In the genomic region with DNA sequence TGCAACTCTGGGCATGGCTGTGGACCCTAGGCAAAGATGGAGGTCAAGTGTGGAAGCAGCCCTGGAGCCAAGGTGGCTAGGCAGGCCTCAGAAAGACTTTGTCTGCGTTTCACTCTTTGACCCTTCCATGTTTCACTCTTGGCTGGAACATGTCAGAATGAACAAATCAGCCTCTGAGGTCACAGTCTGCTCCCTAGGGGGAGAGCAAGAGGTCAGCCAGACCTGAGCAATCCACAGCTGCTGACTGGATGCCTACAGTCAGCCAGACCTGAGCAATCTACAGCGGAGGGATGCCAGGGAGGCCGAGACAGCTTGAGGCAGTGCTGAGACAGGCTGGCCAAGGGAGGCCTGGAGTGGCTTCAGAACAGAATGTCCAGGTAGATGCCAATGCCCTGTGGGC, we compare ENCODE assay signal across 10 mouse cellular contexts. TPM values are rescaled to one million over a fixed set of nuclear protein-coding genes. Genes with fewer than 3 reads are reported as not detected.
DNase-seq lines count a peak whose midpoint lies in the region; ATAC-seq and TF ChIP-seq lines count a peak whose summit lies in the region.
"Had no signal": no experiment of that assay in that cellular context is flagged by ENCODE, and none has a peak within 500 bp of the region (broad histone marks: within the 10 kb centered on the region; RNA-seq: fewer than 3 reads in every experiment).

No protein-coding gene starts in this region.

- no peaks in the 10 kb centered on the region for H3K36me3 ChIP-seq in midbrain, postnatal 0 days (ENCODE audit: insufficient read depth, low read length)
- H3K36me3 ChIP-seq: embryonic facial prominence, embryonic 15.5 days had no signal

- no peaks in the 10 kb centered on the region for H3K4me1 ChIP-seq in midbrain, postnatal 0 days (ENCODE audit: insufficient read depth, low read length)

- no peak for TF ChIP-seq CTCF in gastrocnemius, adult 2 months (IDR thresholded peaks at IDR 0.05)
- TF ChIP-seq CTCF in midbrain, postnatal 0 days (IDR thresholded peaks at IDR 0.05), result no peak

- H3K27ac ChIP-seq in gastrocnemius, adult 2 months, result peak overlapping the region; percentile 63
- no peak overlapping the region for H3K27ac ChIP-seq in midbrain, postnatal 0 days (ENCODE audit: low read depth, low read length)
- H3K27ac ChIP-seq: embryonic facial prominence, embryonic 15.5 days had no signal

- H3K27me3 ChIP-seq in midbrain, postnatal 0 days (ENCODE audit: insufficient read depth, low read length), result no peaks in the 10 kb centered on the region
- H3K27me3 ChIP-seq: embryonic facial prominence, embryonic 15.5 days had no signal

- intact Hi-C loops in gastrocnemius, adult 2 months (cut with DNase I), result no loop called here

- H3K4me3 ChIP-seq in gastrocnemius, adult 2 months, result no peak overlapping the region
- H3K4me3 ChIP-seq in midbrain, postnatal 0 days (ENCODE audit: low read depth, low read length), result no peak overlapping the region
- H3K4me3 ChIP-seq: embryonic facial prominence, embryonic 15.5 days; megakaryocyte, embryonic 14.5 days had no signal

- peak; percentile 57 to 77 for DNase-seq in adrenal gland, adult (ENCODE audit: inconsistent age in 2 of 2, low spot score in 1 of 2)
- no peak for DNase-seq in adrenal gland, postnatal 4 days (ENCODE audit: low spot score in 2 of 2)
- DNase-seq in 3T3-L1 (ENCODE audit: low read depth, low spot score), result peak; percentile 37
- DNase-seq in gastrocnemius, adult 2 months, result peak; percentile 82
- peak; percentile 85 to 88 for DNase-seq in kidney, postnatal 36 days
- DNase-seq in layer of hippocampus, adult 9-10 months (ENCODE audit: low spot score), result no peak
- no peak for DNase-seq in midbrain, postnatal 0 days (ENCODE audit: low spot score)
- no peak for DNase-seq in thymus, postnatal 14 days

- H3K9ac ChIP-seq in midbrain, postnatal 0 days (replicated peaks; ENCODE audit: low read length, poor library complexity, severe bottlenecking), result no peak overlapping the region
- H3K9ac ChIP-seq: embryonic facial prominence, embryonic 15.5 days had no signal

- H3K9me3 ChIP-seq in midbrain, postnatal 0 days (ENCODE audit: low read length), result no peaks in the 10 kb centered on the region
- H3K9me3 ChIP-seq: embryonic facial prominence, embryonic 15.5 days had no signal

- ATAC-seq in midbrain, postnatal 0 days (ENCODE audit: low FRiP score), result no peak

- H3K4me2 ChIP-seq in midbrain, postnatal 0 days (ENCODE audit: low read depth, low read length, poor library complexity, severe bottlenecking), result no peak overlapping the region
- H3K4me2 ChIP-seq: embryonic facial prominence, embryonic 15.5 days had no signal

- 74% methylated on average over 3 of the region's 3 CpGs for WGBS in midbrain, postnatal 0 days

RNA-seq across cellular contexts. Expression of a gene that starts 4.7 kb away (rescaled TPM):
- total RNA-seq in adrenal gland, postnatal 4 days (2021), result 10 to 100 TPM; 16.8 to 29.2 TPM
- total RNA-seq in gastrocnemius, adult 2 months (2021), result 10 to 100 TPM; 13.6 to 16.7 TPM
- 0.38 and 0.60 TPM in 2 replicates for total RNA-seq in midbrain, postnatal 0 days (2014; rRNA removed)
- polyA plus RNA-seq in midbrain, postnatal 0 days (2015; fragmentation: Nextera tagmentation; extraction: Ambion mirVana), result 0.11 and 0.33 TPM in 2 replicates

RNA-seq across cellular contexts. Expression of a gene that starts 23.3 kb away (rescaled TPM):
- 10 to 100 TPM; 14.6 to 16.6 TPM for total RNA-seq in adrenal gland, postnatal 4 days (2021)
- 1 to 10 TPM; 2.1 to 2.5 TPM for total RNA-seq in gastrocnemius, adult 2 months (2021)
- 0.80 and 2.8 TPM in 2 replicates for total RNA-seq in midbrain, postnatal 0 days (2014; rRNA removed)
- 1.1 and 2.2 TPM in 2 replicates for polyA plus RNA-seq in midbrain, postnatal 0 days (2015; fragmentation: Nextera tagmentation; extraction: Ambion mirVana)

RNA-seq across cellular contexts. Expression of a gene that starts 31.2 kb away (rescaled TPM):
- 100 to 1,000 TPM in 1 of 2 experiments, 10 to 100 TPM in 1; 97.3 to 105 TPM for total RNA-seq in adrenal gland, postnatal 4 days (2021)
- total RNA-seq in gastrocnemius, adult 2 months (2021), result 10 to 100 TPM; 42.6 to 43.8 TPM
- 206 and 212 TPM in 2 replicates for total RNA-seq in midbrain, postnatal 0 days (2014; rRNA removed)
- 221 and 236 TPM in 2 replicates for polyA plus RNA-seq in midbrain, postnatal 0 days (2015; fragmentation: Nextera tagmentation; extraction: Ambion mirVana)

RNA-seq across cellular contexts. Expression of a gene that starts 31.2 kb away (rescaled TPM):
- 1 to 10 TPM; 4.0 to 4.5 TPM for total RNA-seq in adrenal gland, postnatal 4 days (2021)
- 1 to 10 TPM; 1.2 to 1.8 TPM for total RNA-seq in gastrocnemius, adult 2 months (2021)
- total RNA-seq in midbrain, postnatal 0 days (2014; rRNA removed), result 4.9 and 7.3 TPM in 2 replicates
- polyA plus RNA-seq in midbrain, postnatal 0 days (2015; fragmentation: Nextera tagmentation; extraction: Ambion mirVana), result 9.2 and 9.3 TPM in 2 replicates

RNA-seq across cellular contexts. Expression of a gene that starts 43.3 kb away (rescaled TPM):
- 10 to 100 TPM; 79.6 to 82.6 TPM for total RNA-seq in adrenal gland, postnatal 4 days (2021)
- 10 to 100 TPM; 13.0 to 15.2 TPM for total RNA-seq in gastrocnemius, adult 2 months (2021)
- 70.3 and 86.5 TPM in 2 replicates for total RNA-seq in midbrain, postnatal 0 days (2014; rRNA removed)
- 57.8 and 67.0 TPM in 2 replicates for polyA plus RNA-seq in midbrain, postnatal 0 days (2015; fragmentation: Nextera tagmentation; extraction: Ambion mirVana)

Comparison
In these comparisons a context has a peak if more than half of its experiments do, and no peak if none do; other contexts are left out.
1. DNase-seq: peak in adrenal gland, adult (2 of 2), 3T3-L1 (single experiment), gastrocnemius, adult 2 months (single experiment) and kidney, postnatal 36 days (2 of 2); none in adrenal gland, postnatal 4 days (0 of 2), layer of hippocampus, adult 9-10 months (single experiment), midbrain, postnatal 0 days (single experiment) and thymus, postnatal 14 days (single experiment).